Mouse (Mus musculus): ENCODE results near the gene Ccdc12. TPM values are rescaled to one million over a fixed set of nuclear protein-coding genes. Genes with fewer than 3 reads are reported as not detected.

Gene Ccdc12
- polyA plus RNA-seq, 1 experiment from 2014 or later, result 122 TPM

GRCm38 (mm10) chr9:110748451-110748850, 92.1 kb downstream of the Ccdc12 start:
- Histone ChIP-seq H3K4me1 (replicated peaks; ENCODE audit: control insufficient read depth, insufficient read depth, low read length) (no peaks in the 10 kb centered on the region), H3K4me2 (replicated peaks; ENCODE audit: low read depth) (no peak overlapping the region), H3K4me3 (ENCODE audit: low read depth, low read length) (no peak overlapping the region), H3K9me3 (ENCODE audit: control insufficient read depth) (no peaks in the 10 kb centered on the region), H3K36me3 (ENCODE audit: control insufficient read depth, insufficient read depth) (no peaks in the 10 kb centered on the region), H3K9ac (ENCODE audit: low read depth, low read length) (no peak overlapping the region), H3K27me3 (replicated peaks; ENCODE audit: control insufficient read depth, insufficient read depth, low read length) (peaks cover 23% of the 10 kb centered on the region), H3K27ac (ENCODE audit: low read depth, low read length) (no peak overlapping the region)
- WGBS, result 55% methylated on average over 2 of the region's 2 CpGs
- TF ChIP-seq CTCF (IDR thresholded peaks at IDR 0.05; ENCODE audit: low read depth), result no peak
- no peak for ATAC-seq

- TF ChIP-seq CTCF (IDR thresholded peaks at IDR 0.05; ENCODE audit: low read depth), result no peak
- H3K9ac ChIP-seq (ENCODE audit: low read depth, low read length), result no peak overlapping the region
- no peaks in the 10 kb centered on the region for H3K36me3 ChIP-seq (ENCODE audit: control insufficient read depth, insufficient read depth)
- WGBS, result 34% methylated on average over 14 of the region's 14 CpGs
- H3K4me2 ChIP-seq (replicated peaks; ENCODE audit: low read depth), result no peak overlapping the region
- H3K27me3 ChIP-seq (replicated peaks; ENCODE audit: control insufficient read depth, insufficient read depth, low read length), result peaks cover 1% of the 10 kb centered on the region; the same call in 1 of the 2 replicates
- H3K27ac ChIP-seq (ENCODE audit: low read depth, low read length), result no peak overlapping the region
- H3K4me3 ChIP-seq (ENCODE audit: low read depth, low read length), result no peak overlapping the region
- no peak for ATAC-seq
- no peaks in the 10 kb centered on the region for H3K4me1 ChIP-seq (replicated peaks; ENCODE audit: control insufficient read depth, insufficient read depth, low read length)
- H3K9me3 ChIP-seq (ENCODE audit: control insufficient read depth), result no peaks in the 10 kb centered on the region
These were observed 94.3 kb downstream of the Ccdc12 start for GRCm38 (mm10) chr9:110750404-110751187.

GRCm38 (mm10) chr9:110751412-110751811, 95.1 kb downstream of the Ccdc12 start:
- TF ChIP-seq CTCF (IDR thresholded peaks at IDR 0.05; ENCODE audit: low read depth), result no peak
- no peak overlapping the region for H3K27ac ChIP-seq (ENCODE audit: low read depth, low read length)
- WGBS, result 70% methylated on average over 5 of the region's 5 CpGs

GRCm38 (mm10) chr9:110752917-110753435, 96.7 kb downstream of the Ccdc12 start:
- ATAC-seq, result no peak
- TF ChIP-seq CTCF (IDR thresholded peaks at IDR 0.05; ENCODE audit: low read depth), result no peak
- 75% methylated on average over 4 of the region's 4 CpGs for WGBS
- Histone ChIP-seq H3K4me1 (replicated peaks; ENCODE audit: control insufficient read depth, insufficient read depth, low read length) (no peaks in the 10 kb centered on the region), H3K4me2 (replicated peaks; ENCODE audit: low read depth) (no peak overlapping the region), H3K27ac (ENCODE audit: low read depth, low read length) (no peak overlapping the region), H3K27me3 (replicated peaks; ENCODE audit: control insufficient read depth, insufficient read depth, low read length) (no peaks in the 10 kb centered on the region; the same call in 1 of the 2 replicates), H3K9ac (ENCODE audit: low read depth, low read length) (no peak overlapping the region), H3K9me3 (ENCODE audit: control insufficient read depth) (no peaks in the 10 kb centered on the region), H3K4me3 (ENCODE audit: low read depth, low read length) (no peak overlapping the region), H3K36me3 (ENCODE audit: control insufficient read depth, insufficient read depth) (no peaks in the 10 kb centered on the region)

More at GRCm38 (mm10) chr9:110751412-110751811, 95.1 kb downstream of the Ccdc12 start:
- Histone ChIP-seq H3K27me3 (replicated peaks; ENCODE audit: control insufficient read depth, insufficient read depth, low read length) (no peaks in the 10 kb centered on the region; the same call in 1 of the 2 replicates), H3K4me1 (replicated peaks; ENCODE audit: control insufficient read depth, insufficient read depth, low read length) (no peaks in the 10 kb centered on the region), H3K9me3 (ENCODE audit: control insufficient read depth) (no peaks in the 10 kb centered on the region), H3K4me2 (replicated peaks; ENCODE audit: low read depth) (no peak overlapping the region), H3K36me3 (ENCODE audit: control insufficient read depth, insufficient read depth) (no peaks in the 10 kb centered on the region), H3K4me3 (ENCODE audit: low read depth, low read length) (no peak overlapping the region), H3K9ac (ENCODE audit: low read depth, low read length) (no peak overlapping the region)
- no peak for ATAC-seq

- Histone ChIP-seq H3K4me1 (replicated peaks; ENCODE audit: control insufficient read depth, insufficient read depth, low read length) (no peaks in the 10 kb centered on the region), H3K9me3 (ENCODE audit: control insufficient read depth) (no peaks in the 10 kb centered on the region), H3K9ac (ENCODE audit: low read depth, low read length) (no peak overlapping the region), H3K27ac (ENCODE audit: low read depth, low read length) (no peak overlapping the region), H3K4me3 (ENCODE audit: low read depth, low read length) (no peak overlapping the region), H3K4me2 (replicated peaks; ENCODE audit: low read depth) (no peak overlapping the region), H3K27me3 (replicated peaks; ENCODE audit: control insufficient read depth, insufficient read depth, low read length) (no peaks in the 10 kb centered on the region; the same call in 1 of the 2 replicates), H3K36me3 (ENCODE audit: control insufficient read depth, insufficient read depth) (no peaks in the 10 kb centered on the region)
- no peak for TF ChIP-seq CTCF (IDR thresholded peaks at IDR 0.05; ENCODE audit: low read depth)
- no peak for ATAC-seq
- 74% methylated on average over 4 of the region's 4 CpGs for WGBS
These were observed 97.5 kb downstream of the Ccdc12 start for GRCm38 (mm10) chr9:110753773-110754172.

GRCm38 (mm10) chr9:110757816-110758215, 101.5 kb downstream of the Ccdc12 start:
- H3K4me1 ChIP-seq (replicated peaks; ENCODE audit: control insufficient read depth, insufficient read depth, low read length), result no peaks in the 10 kb centered on the region
- H3K9me3 ChIP-seq (ENCODE audit: control insufficient read depth), result no peaks in the 10 kb centered on the region
- no peak for ATAC-seq
- TF ChIP-seq CTCF (IDR thresholded peaks at IDR 0.05; ENCODE audit: low read depth), result no peak
- no peaks in the 10 kb centered on the region for H3K36me3 ChIP-seq (ENCODE audit: control insufficient read depth, insufficient read depth)
- H3K27me3 ChIP-seq (replicated peaks; ENCODE audit: control insufficient read depth, insufficient read depth, low read length), result no peaks in the 10 kb centered on the region; the same call in 1 of the 2 replicates
- no peak overlapping the region for H3K4me3 ChIP-seq (ENCODE audit: low read depth, low read length)
- H3K9ac ChIP-seq (ENCODE audit: low read depth, low read length), result no peak overlapping the region
- 92% methylated on average over 5 of the region's 5 CpGs for WGBS
- no peak overlapping the region for H3K4me2 ChIP-seq (replicated peaks; ENCODE audit: low read depth)
- H3K27ac ChIP-seq (ENCODE audit: low read depth, low read length), result no peak overlapping the region
